Mouse (Mus musculus): ENCODE data around the gene Taar7d. TPM values are rescaled to one million over a fixed set of nuclear protein-coding genes. Genes with fewer than 3 reads are reported as not detected.
"Not testable (repeated sequence)": the region's sequence is repeated elsewhere in the genome, so short reads cannot be mapped to it uniquely, and the experiment has no call there.

The Taar7d gene
- polyA plus RNA-seq, 1 experiment from 2014 or later: not detected

DNA sequence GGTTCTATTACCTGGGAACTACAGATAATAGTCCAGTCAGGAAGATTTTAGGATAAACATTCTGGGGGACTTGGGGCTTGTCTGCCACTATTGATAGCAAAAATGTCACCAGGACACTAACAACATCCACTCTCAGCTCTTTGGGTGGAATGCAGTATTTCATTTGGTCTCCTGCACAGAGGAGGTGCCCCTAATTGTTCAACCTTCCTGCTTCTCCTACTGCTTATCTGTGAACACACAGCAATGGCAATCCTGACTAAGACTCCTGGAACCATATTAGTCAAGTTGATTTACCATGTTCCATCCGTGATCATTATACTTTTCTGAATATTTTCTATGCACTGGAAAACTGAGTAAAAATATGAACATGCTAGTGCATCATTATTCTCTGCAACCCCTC lies 18.9 kb upstream of the Taar7d start:
- 83% methylated on average over 1 of the region's 1 CpGs for WGBS
- H3K27ac ChIP-seq (ENCODE audit: low read length): no peak overlapping the region

DNA sequence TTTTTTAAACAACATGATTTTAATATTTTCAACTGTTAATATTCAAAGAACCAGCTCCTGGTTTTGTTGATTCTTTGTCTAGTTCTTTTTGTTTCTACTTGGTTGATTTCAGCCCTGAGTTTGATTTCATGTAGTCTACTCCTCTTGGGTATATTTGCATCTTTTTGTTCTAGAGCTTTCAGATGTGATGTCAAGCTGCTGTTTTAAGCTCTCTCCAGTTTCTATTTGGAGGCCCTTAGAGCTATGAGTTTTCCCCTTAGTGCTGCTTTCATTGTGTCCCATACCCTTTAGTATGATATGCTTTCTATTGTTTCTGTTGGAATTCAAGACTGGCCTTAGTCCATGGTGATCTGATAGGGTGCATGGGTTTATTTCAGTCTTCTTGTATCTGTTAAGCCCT lies 4.3 kb downstream of the Taar7d start:
- no peaks in the 10 kb centered on the region for H3K36me3 ChIP-seq (ENCODE audit: control insufficient read depth, insufficient read depth)
- no peak overlapping the region for H3K9ac ChIP-seq (ENCODE audit: low read length)
- no peaks in the 10 kb centered on the region for H3K4me1 ChIP-seq (ENCODE audit: control insufficient read depth, insufficient read depth, low read length)
- H3K9me3 ChIP-seq (replicated peaks; ENCODE audit: control insufficient read depth, low read length): no peaks in the 10 kb centered on the region
- no peaks in the 10 kb centered on the region for H3K27me3 ChIP-seq (ENCODE audit: control insufficient read depth, insufficient read depth, low read length)
- no peak overlapping the region for H3K27ac ChIP-seq (ENCODE audit: low read length)
- H3K4me2 ChIP-seq (ENCODE audit: low read depth, low read length): no peak overlapping the region
- ATAC-seq (replicated peaks; ENCODE audit: extremely low read depth, insufficient read depth, low FRiP score): no peak
- H3K4me3 ChIP-seq (ENCODE audit: low read length): no peak overlapping the region

More for the DNA sequence above, 18.9 kb upstream of the Taar7d start:
- Histone ChIP-seq H3K4me3 (ENCODE audit: low read length) (no peak overlapping the region), H3K9me3 (replicated peaks; ENCODE audit: control insufficient read depth, low read length) (no peaks in the 10 kb centered on the region), H3K4me2 (ENCODE audit: low read depth, low read length) (no peak overlapping the region), H3K27me3 (ENCODE audit: control insufficient read depth, insufficient read depth, low read length) (no peaks in the 10 kb centered on the region), H3K9ac (ENCODE audit: low read length) (no peak overlapping the region), H3K36me3 (ENCODE audit: control insufficient read depth, insufficient read depth) (no peaks in the 10 kb centered on the region), H3K4me1 (ENCODE audit: control insufficient read depth, insufficient read depth, low read length) (no peaks in the 10 kb centered on the region)
- no peak for ATAC-seq (replicated peaks; ENCODE audit: extremely low read depth, insufficient read depth, low FRiP score)

- ATAC-seq (replicated peaks; ENCODE audit: extremely low read depth, insufficient read depth, low FRiP score): no peak
- H3K4me2 ChIP-seq (ENCODE audit: low read depth, low read length): no peak within 1 kb of the TSS
- no peaks in the 10 kb centered on the region for H3K27me3 ChIP-seq (ENCODE audit: control insufficient read depth, insufficient read depth, low read length)
- no peaks in the 10 kb centered on the region for H3K36me3 ChIP-seq (ENCODE audit: control insufficient read depth, insufficient read depth)
- no peaks in the 10 kb centered on the region for H3K4me1 ChIP-seq (ENCODE audit: control insufficient read depth, insufficient read depth, low read length)
- H3K9me3 ChIP-seq (replicated peaks; ENCODE audit: control insufficient read depth, low read length): no peaks in the 10 kb centered on the region
- no peak within 1 kb of the TSS for H3K27ac ChIP-seq (ENCODE audit: low read length)
- no peak within 1 kb of the TSS for H3K4me3 ChIP-seq (ENCODE audit: low read length)
- H3K9ac ChIP-seq (ENCODE audit: low read length): no peak within 1 kb of the TSS
- 88% methylated on average over 2 of the region's 2 CpGs for WGBS
Observed at GRCm38 (mm10) chr10:24037314-24037713, 10.3 kb downstream of the Taar7d start, which contains the start of gene Taar7e. Gene Taar7e, plus strand, starts transcription at chr10:24037614.

DNA sequence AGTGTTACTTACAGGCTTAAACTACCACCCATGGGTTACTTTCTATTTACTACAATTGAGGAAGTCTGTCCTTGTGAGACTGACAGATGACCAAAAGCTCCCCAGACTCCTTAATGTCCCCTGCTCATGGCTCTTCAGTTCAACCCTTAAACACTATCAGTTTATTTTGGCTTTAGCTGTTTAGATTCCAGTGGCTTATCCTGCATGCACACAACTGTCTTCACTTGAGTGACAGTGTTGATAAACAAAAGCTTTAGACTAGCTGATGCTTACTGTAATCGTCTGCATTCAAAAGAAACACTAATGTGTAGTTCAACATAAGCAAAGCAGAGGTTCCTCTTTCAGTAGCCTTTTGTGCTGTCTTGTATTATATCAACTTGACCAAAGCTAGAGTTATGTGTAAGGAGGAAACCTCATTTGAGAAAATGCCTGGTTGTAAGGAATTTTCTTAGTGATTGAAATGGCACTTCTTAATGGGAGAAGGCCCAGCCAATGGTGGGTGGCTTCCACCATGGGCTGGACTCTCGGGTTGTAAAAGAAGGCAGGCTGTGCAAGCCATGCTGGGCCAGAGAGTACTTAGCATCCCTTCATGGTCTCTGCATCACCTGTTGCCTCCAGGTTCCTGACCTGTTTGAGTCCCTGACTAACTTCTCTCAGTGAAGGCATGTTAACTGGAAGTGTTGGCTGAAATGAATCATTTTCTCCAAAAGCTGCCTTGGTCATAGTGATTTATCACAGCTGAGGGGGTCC lies 13.3 kb downstream of the Taar7d start:
- WGBS: 43% methylated on average over 2 of the region's 2 CpGs
- Histone ChIP-seq H3K9ac (ENCODE audit: low read length) (no peak overlapping the region), H3K4me3 (ENCODE audit: low read length) (no peak overlapping the region), H3K27ac (ENCODE audit: low read length) (no peak overlapping the region), H3K27me3 (ENCODE audit: control insufficient read depth, insufficient read depth, low read length) (no peaks in the 10 kb centered on the region), H3K4me1 (ENCODE audit: control insufficient read depth, insufficient read depth, low read length) (no peaks in the 10 kb centered on the region), H3K36me3 (ENCODE audit: control insufficient read depth, insufficient read depth) (no peaks in the 10 kb centered on the region), H3K4me2 (ENCODE audit: low read depth, low read length) (no peak overlapping the region), H3K9me3 (replicated peaks; ENCODE audit: control insufficient read depth, low read length) (no peaks in the 10 kb centered on the region)
- ATAC-seq (replicated peaks; ENCODE audit: extremely low read depth, insufficient read depth, low FRiP score): no peak

- Histone ChIP-seq H3K27ac (ENCODE audit: low read length) (no peak within 1 kb of the TSS), H3K4me2 (ENCODE audit: low read depth, low read length) (no peak within 1 kb of the TSS), H3K9me3 (replicated peaks; ENCODE audit: control insufficient read depth, low read length) (no peaks in the 10 kb centered on the region), H3K4me3 (ENCODE audit: low read length) (no peak within 1 kb of the TSS), H3K9ac (ENCODE audit: low read length) (no peak within 1 kb of the TSS), H3K4me1 (ENCODE audit: control insufficient read depth, insufficient read depth, low read length) (no peaks in the 10 kb centered on the region), H3K27me3 (ENCODE audit: control insufficient read depth, insufficient read depth, low read length) (no peaks in the 10 kb centered on the region), H3K36me3 (ENCODE audit: control insufficient read depth, insufficient read depth) (no peaks in the 10 kb centered on the region)
- ATAC-seq (replicated peaks; ENCODE audit: extremely low read depth, insufficient read depth, low FRiP score): no peak
Observed at GRCm38 (mm10) chr10:24049210-24049609, 22.2 kb downstream of the Taar7d start, which contains the start of gene Taar7f. Gene Taar7f, plus strand, starts transcription at chr10:24049510.

DNA sequence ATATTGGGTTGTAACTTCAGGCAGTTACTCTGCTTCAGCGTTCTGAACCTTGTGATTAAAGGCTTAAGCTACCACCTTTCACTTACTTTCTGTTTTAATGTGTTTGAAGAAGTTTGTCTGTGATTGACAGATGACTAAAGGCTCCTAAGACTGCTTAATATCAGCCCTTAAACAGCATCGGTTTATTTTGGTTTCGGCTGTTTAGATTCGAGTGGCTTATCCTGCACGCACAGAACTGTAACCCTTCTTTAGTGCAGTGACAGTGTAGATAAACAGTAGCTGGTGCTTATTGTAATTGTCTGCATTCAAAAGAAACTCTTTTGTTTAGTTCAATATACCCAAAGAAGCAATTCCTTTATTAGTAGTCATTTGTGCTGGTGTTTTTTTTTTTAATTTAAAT lies 25.0 kb downstream of the Taar7d start:
- Histone ChIP-seq H3K4me1 (ENCODE audit: control insufficient read depth, insufficient read depth, low read length) (no peaks in the 10 kb centered on the region), H3K27ac (ENCODE audit: low read length) (no peak overlapping the region), H3K4me3 (ENCODE audit: low read length) (no peak overlapping the region), H3K9ac (ENCODE audit: low read length) (no peak overlapping the region), H3K9me3 (replicated peaks; ENCODE audit: control insufficient read depth, low read length) (no peaks in the 10 kb centered on the region), H3K36me3 (ENCODE audit: control insufficient read depth, insufficient read depth) (no peaks in the 10 kb centered on the region), H3K4me2 (ENCODE audit: low read depth, low read length) (no peak overlapping the region), H3K27me3 (ENCODE audit: control insufficient read depth, insufficient read depth, low read length) (no peaks in the 10 kb centered on the region)
- no peak for ATAC-seq (replicated peaks; ENCODE audit: extremely low read depth, insufficient read depth, low FRiP score)
- WGBS: 26% methylated on average over 5 of the region's 5 CpGs

- H3K36me3 ChIP-seq (ENCODE audit: control insufficient read depth, insufficient read depth): no peaks in the 10 kb centered on the region
- 71% methylated on average over 3 of the region's 3 CpGs for WGBS
- no peak overlapping the region for H3K4me3 ChIP-seq (ENCODE audit: low read length)
- no peak overlapping the region for H3K27ac ChIP-seq (ENCODE audit: low read length)
- no peaks in the 10 kb centered on the region for H3K27me3 ChIP-seq (ENCODE audit: control insufficient read depth, insufficient read depth, low read length)
- no peak overlapping the region for H3K9ac ChIP-seq (ENCODE audit: low read length)
- no peaks in the 10 kb centered on the region for H3K9me3 ChIP-seq (replicated peaks; ENCODE audit: control insufficient read depth, low read length)
- H3K4me1 ChIP-seq (ENCODE audit: control insufficient read depth, insufficient read depth, low read length): no peaks in the 10 kb centered on the region
- ATAC-seq (replicated peaks; ENCODE audit: extremely low read depth, insufficient read depth, low FRiP score): no peak
- H3K4me2 ChIP-seq (ENCODE audit: low read depth, low read length): no peak overlapping the region
Observed at GRCm38 (mm10) chr10:24058986-24059385, 32.0 kb downstream of the Taar7d start.

GRCm38 (mm10) chr10:24074751-24075150 lies 47.7 kb downstream of the Taar7d start:
- H3K9me3 ChIP-seq (replicated peaks; ENCODE audit: control insufficient read depth, low read length); H3K27me3 ChIP-seq (ENCODE audit: control insufficient read depth, insufficient read depth, low read length); H3K36me3 ChIP-seq (ENCODE audit: control insufficient read depth, insufficient read depth); H3K4me1 ChIP-seq (ENCODE audit: control insufficient read depth, insufficient read depth, low read length); ATAC-seq (replicated peaks; ENCODE audit: extremely low read depth, insufficient read depth, low FRiP score); H3K4me3 ChIP-seq (ENCODE audit: low read length); H3K9ac ChIP-seq (ENCODE audit: low read length); H3K27ac ChIP-seq (ENCODE audit: low read length); H3K4me2 ChIP-seq (ENCODE audit: low read depth, low read length): not testable (repeated sequence)
- WGBS: 30% methylated on average over 2 of the region's 2 CpGs

- not testable (repeated sequence) for H3K9me3 ChIP-seq (replicated peaks; ENCODE audit: control insufficient read depth, low read length); H3K4me3 ChIP-seq (ENCODE audit: low read length); H3K27me3 ChIP-seq (ENCODE audit: control insufficient read depth, insufficient read depth, low read length); ATAC-seq (replicated peaks; ENCODE audit: extremely low read depth, insufficient read depth, low FRiP score); H3K27ac ChIP-seq (ENCODE audit: low read length); H3K4me2 ChIP-seq (ENCODE audit: low read depth, low read length); H3K36me3 ChIP-seq (ENCODE audit: control insufficient read depth, insufficient read depth); H3K9ac ChIP-seq (ENCODE audit: low read length); H3K4me1 ChIP-seq (ENCODE audit: control insufficient read depth, insufficient read depth, low read length)
- WGBS: 75% methylated on average over 2 of the region's 4 CpGs
Observed at GRCm38 (mm10) chr10:24076200-24076599, 49.2 kb downstream of the Taar7d start, which contains the start of gene Taar8a. Gene Taar8a, plus strand, starts transcription at chr10:24076500.

Data from heart, embryonic 16.5 days (tissue).